Mouse (Mus musculus) midbrain, embryonic 10.5 days (tissue): ENCODE measurements around the gene Ank. TPM values are rescaled to one million over a fixed set of nuclear protein-coding genes. Genes with fewer than 3 reads are reported as not detected.

Source experiments
- DNase-seq: peaks from one replicate; pipeline ENCODE4 v3.0.0-alpha.2; 2017; ENCODE audit warnings: low spot score
- H3K27ac ChIP-seq: fragments of 300-500 bp; sonication (generic); replicated peaks from 2 replicates; pipeline ENCODE4 v1.5.1; 2016; ENCODE audit warnings: mild to moderate bottlenecking
- H3K27me3 ChIP-seq: fragments of 300-500 bp; sonication (generic); 2 replicates; pipeline ENCODE4 v1.6.1; 2016; ENCODE audit warnings: low read depth, mild to moderate bottlenecking; ENCODE audit not compliant: poor library complexity, severe bottlenecking
- H3K36me3 ChIP-seq: fragments of 300-500 bp; sonication (generic); 2 replicates; pipeline ENCODE4 v1.6.1; 2016; ENCODE audit warnings: mild to moderate bottlenecking, moderate library complexity
- H3K4me1 ChIP-seq: fragments of 300-500 bp; sonication (generic); 2 replicates; pipeline ENCODE4 v1.6.1; 2016
- H3K4me3 ChIP-seq: fragments of 300-500 bp; sonication (generic); 2 replicates; pipeline ENCODE4 v1.5.1; 2016; ENCODE audit warnings: mild to moderate bottlenecking, moderate library complexity
- H3K9me3 ChIP-seq: fragments of 300-500 bp; sonication (generic); replicated peaks from 2 replicates; pipeline ENCODE4 v1.6.1; 2016; ENCODE audit warnings: mild to moderate bottlenecking
- WGBS: fragments of 180-500 bp; shearing (Covaris S2); methylation state at CpG from one replicate; pipeline ENCODE4 v1.1.7; 2016; 5-methylcytosine and 5-hydroxymethylcytosine counted together
- polyA plus RNA-seq: library from polyadenylated mRNA; unstranded; fragments of >200 nt; fragmentation: Nextera tagmentation; extraction: Ambion mirVana; gene quantifications from 2 replicates; pipeline ENCODE4 v1.2.1, GENCODE M21; 2016

The Ank gene
- polyA plus RNA-seq, 1 experiment from 2014 or later = 6.3 TPM

DNA sequence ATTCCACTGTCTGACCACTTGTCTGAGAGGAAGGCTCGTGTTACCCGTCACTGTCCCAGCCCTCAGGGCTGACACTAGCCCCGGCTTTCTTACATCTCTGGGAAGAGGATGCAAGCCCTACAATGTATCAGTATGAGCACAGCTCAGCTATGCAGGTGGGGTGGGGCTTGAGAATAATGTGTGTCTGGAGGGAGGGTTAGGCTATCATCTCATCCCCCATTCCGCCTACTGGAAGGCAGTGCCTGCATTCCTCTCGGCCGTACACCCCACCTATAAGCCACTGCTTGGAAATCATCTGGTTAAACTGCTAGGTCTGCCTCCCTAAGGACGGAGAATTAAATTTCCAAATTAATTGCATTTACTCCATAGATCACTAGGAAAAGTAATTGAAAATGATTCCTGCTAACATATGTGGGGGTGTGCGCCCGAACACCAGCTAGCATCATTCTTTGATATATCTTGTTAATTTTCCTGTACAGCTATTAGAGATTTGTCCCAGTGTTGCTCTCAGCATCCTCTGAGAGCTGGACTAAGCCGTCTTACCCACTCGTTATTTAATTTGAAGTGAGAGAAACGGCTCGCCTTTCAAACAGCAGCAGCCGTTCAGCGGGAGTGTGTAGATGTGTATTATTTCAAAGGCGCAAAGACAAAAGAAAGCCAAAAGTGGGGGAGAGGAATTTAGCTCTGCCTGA, 92.1 kb downstream of the Ank start:
- H3K27ac ChIP-seq = no peak overlapping the region
- peaks cover 3% of the 10 kb centered on the region; the same call in 1 of the 2 replicates for H3K4me1 ChIP-seq
- no peak for DNase-seq
- H3K36me3 ChIP-seq = peaks cover 8% of the 10 kb centered on the region; the same call in 1 of the 2 replicates
- 75% methylated on average over 16 of the region's 16 CpGs for WGBS
- H3K4me3 ChIP-seq = no peak overlapping the region
- H3K9me3 ChIP-seq = no peaks in the 10 kb centered on the region
- H3K27me3 ChIP-seq = no peaks in the 10 kb centered on the region

GRCm38 (mm10) chr15:27560315-27560714, 93.8 kb downstream of the Ank start:
- no peak overlapping the region for H3K4me3 ChIP-seq
- peaks cover 3% of the 10 kb centered on the region; the same call in 1 of the 2 replicates for H3K4me1 ChIP-seq
- H3K27me3 ChIP-seq = no peaks in the 10 kb centered on the region
- 88% methylated on average over 11 of the region's 11 CpGs for WGBS
- peaks cover 8% of the 10 kb centered on the region; the same call in 1 of the 2 replicates for H3K36me3 ChIP-seq
- no peak overlapping the region for H3K27ac ChIP-seq
- no peaks in the 10 kb centered on the region for H3K9me3 ChIP-seq
- no peak for DNase-seq

- no peak for DNase-seq
- Histone ChIP-seq H3K4me1 (no peaks in the 10 kb centered on the region), H3K36me3 (peaks cover 11% of the 10 kb centered on the region; the same call in 1 of the 2 replicates), H3K9me3 (no peaks in the 10 kb centered on the region), H3K4me3 (no peak overlapping the region), H3K27me3 (no peaks in the 10 kb centered on the region), H3K27ac (no peak overlapping the region)
- WGBS = 94% methylated on average over 14 of the region's 14 CpGs
Observed at GRCm38 (mm10) chr15:27564106-27565100, 97.9 kb downstream of the Ank start.

DNA sequence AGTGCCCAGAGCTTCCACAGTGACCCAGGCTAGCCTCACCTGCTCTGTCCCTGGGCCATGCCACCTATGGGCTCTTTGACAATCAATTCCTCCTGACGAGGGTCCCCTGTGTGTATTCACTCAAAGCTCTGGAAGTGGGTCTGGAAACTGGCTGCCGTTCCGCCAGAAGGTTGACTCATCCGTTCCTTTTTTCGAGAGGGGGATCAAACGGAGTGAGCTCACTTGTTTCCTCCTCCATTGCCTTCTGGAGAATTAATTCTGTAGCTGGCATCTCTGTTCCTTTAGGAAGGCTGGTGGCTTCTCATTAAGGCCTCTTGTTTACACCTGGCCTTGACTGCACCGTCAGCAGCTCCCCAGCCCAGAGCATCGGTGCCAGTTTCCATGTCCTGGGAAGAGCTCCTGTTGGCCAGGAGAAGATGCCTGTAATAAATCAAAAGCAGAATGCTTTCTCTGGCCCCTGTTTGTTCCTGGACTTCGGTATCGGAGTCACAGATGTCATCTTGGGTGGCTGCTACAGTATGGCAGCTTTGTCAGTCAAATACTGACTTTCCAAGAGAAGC, 99.2 kb downstream of the Ank start:
- Histone ChIP-seq H3K9me3 (no peaks in the 10 kb centered on the region), H3K4me3 (no peak overlapping the region), H3K27me3 (no peaks in the 10 kb centered on the region), H3K27ac (no peak overlapping the region), H3K4me1 (no peaks in the 10 kb centered on the region), H3K36me3 (peaks cover 11% of the 10 kb centered on the region; the same call in 1 of the 2 replicates)
- 91% methylated on average over 10 of the region's 10 CpGs for WGBS
- no peak for DNase-seq

- Histone ChIP-seq H3K4me1 (no peaks in the 10 kb centered on the region), H3K27me3 (no peaks in the 10 kb centered on the region), H3K36me3 (peaks cover 16% of the 10 kb centered on the region; the same call in 1 of the 2 replicates), H3K27ac (no peak overlapping the region), H3K9me3 (no peaks in the 10 kb centered on the region), H3K4me3 (no peak overlapping the region)
- no peak for DNase-seq
- WGBS = 93% methylated on average over 16 of the region's 16 CpGs
Observed at GRCm38 (mm10) chr15:27567356-27567755, 100.9 kb downstream of the Ank start.

- Histone ChIP-seq H3K4me3 (no peak overlapping the region), H3K27me3 (no peaks in the 10 kb centered on the region), H3K9me3 (no peaks in the 10 kb centered on the region), H3K36me3 (peaks cover 23% of the 10 kb centered on the region; the same call in 1 of the 2 replicates), H3K27ac (no peak overlapping the region), H3K4me1 (no peaks in the 10 kb centered on the region)
- 88% methylated on average over 6 of the region's 6 CpGs for WGBS
- DNase-seq = no peak
Observed at GRCm38 (mm10) chr15:27568371-27568770, 101.9 kb downstream of the Ank start.

- H3K4me3 ChIP-seq = no peak overlapping the region
- H3K9me3 ChIP-seq = no peaks in the 10 kb centered on the region
- no peak for DNase-seq
- peaks cover 23% of the 10 kb centered on the region; the same call in 1 of the 2 replicates for H3K36me3 ChIP-seq
- no peaks in the 10 kb centered on the region for H3K27me3 ChIP-seq
- H3K4me1 ChIP-seq = no peaks in the 10 kb centered on the region
- 87% methylated on average over 2 of the region's 2 CpGs for WGBS
- no peak overlapping the region for H3K27ac ChIP-seq
Observed at GRCm38 (mm10) chr15:27569924-27570323, 103.4 kb downstream of the Ank start.

GRCm38 (mm10) chr15:27570385-27570784, 103.9 kb downstream of the Ank start:
- 97% methylated on average over 4 of the region's 4 CpGs for WGBS
- DNase-seq = no peak
- Histone ChIP-seq H3K9me3 (no peaks in the 10 kb centered on the region), H3K27me3 (no peaks in the 10 kb centered on the region), H3K36me3 (peaks cover 22% of the 10 kb centered on the region; the same call in 1 of the 2 replicates), H3K4me3 (no peak overlapping the region), H3K27ac (no peak overlapping the region), H3K4me1 (no peaks in the 10 kb centered on the region)

DNA sequence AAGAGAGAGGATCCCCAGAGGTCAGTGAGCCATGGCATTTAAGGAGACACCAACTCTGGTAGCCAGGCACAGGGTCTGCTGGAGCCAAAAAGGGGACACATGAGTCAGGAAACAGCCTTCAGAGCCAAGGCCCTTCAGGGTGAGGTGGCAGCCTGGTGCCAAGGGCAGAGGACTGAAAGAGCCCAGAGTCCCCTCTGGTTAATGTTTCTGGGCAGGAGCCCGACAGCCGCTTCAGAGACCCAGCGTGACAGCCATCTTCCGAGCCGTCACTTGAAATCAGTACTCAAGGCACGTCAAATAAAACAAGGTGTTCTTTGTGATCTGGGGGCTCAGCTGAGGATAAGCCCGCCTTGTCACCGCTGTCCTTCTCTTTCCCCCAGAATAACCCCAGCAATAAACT, 104.7 kb downstream of the Ank start:
- WGBS = 97% methylated on average over 8 of the region's 8 CpGs

GRCm38 (mm10) chr15:27574992-27575781, 108.7 kb downstream of the Ank start:
- Histone ChIP-seq H3K4me3 (no peak overlapping the region), H3K36me3 (0 out of 2 replicates have a peak, but pooled peaks cover 12% of the 10 kb centered on the region), H3K4me1 (no peaks in the 10 kb centered on the region), H3K9me3 (no peaks in the 10 kb centered on the region), H3K27me3 (no peaks in the 10 kb centered on the region), H3K27ac (no peak overlapping the region)
- WGBS = 87% methylated on average over 8 of the region's 8 CpGs
- no peak for DNase-seq

More for the DNA sequence above, 104.7 kb downstream of the Ank start:
- Histone ChIP-seq H3K9me3 (no peaks in the 10 kb centered on the region), H3K27ac (no peak overlapping the region), H3K27me3 (no peaks in the 10 kb centered on the region), H3K4me1 (no peaks in the 10 kb centered on the region), H3K36me3 (0 out of 2 replicates have a peak, but pooled peaks cover 17% of the 10 kb centered on the region), H3K4me3 (no peak overlapping the region)
- no peak for DNase-seq

DNA sequence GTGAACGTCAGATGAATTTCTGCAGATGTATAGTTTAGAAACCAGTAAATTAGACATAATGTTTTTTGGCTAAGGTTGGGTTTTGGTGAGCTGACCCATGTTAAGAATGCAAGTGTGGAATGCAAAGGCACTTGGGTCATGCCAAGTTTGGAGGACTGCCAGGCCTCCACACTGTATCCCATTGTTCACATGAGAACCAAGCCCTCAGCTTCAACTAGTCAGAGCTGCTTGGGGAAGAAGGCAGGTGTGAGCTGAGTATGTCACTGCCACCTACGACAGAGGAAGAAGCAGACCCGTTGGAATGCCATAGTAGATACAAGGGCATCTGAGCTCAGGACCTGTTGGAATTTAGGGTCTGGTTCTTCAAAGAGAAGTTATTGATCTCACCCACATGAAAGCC, 109.5 kb downstream of the Ank start:
- no peak overlapping the region for H3K27ac ChIP-seq
- H3K36me3 ChIP-seq = 0 out of 2 replicates have a peak, but pooled peaks cover 12% of the 10 kb centered on the region
- H3K9me3 ChIP-seq = no peaks in the 10 kb centered on the region
- no peak for DNase-seq
- 90% methylated on average over 3 of the region's 3 CpGs for WGBS
- no peaks in the 10 kb centered on the region for H3K27me3 ChIP-seq
- peaks cover 3% of the 10 kb centered on the region for H3K4me1 ChIP-seq
- no peak overlapping the region for H3K4me3 ChIP-seq

GRCm38 (mm10) chr15:27576886-27577285, 110.4 kb downstream of the Ank start:
- DNase-seq = no peak
- Histone ChIP-seq H3K9me3 (no peaks in the 10 kb centered on the region), H3K27ac (no peak overlapping the region), H3K4me1 (peaks cover 13% of the 10 kb centered on the region), H3K27me3 (no peaks in the 10 kb centered on the region), H3K36me3 (0 out of 2 replicates have a peak, but pooled peaks cover 10% of the 10 kb centered on the region), H3K4me3 (no peak overlapping the region)
- 80% methylated on average over 1 of the region's 1 CpGs for WGBS
